Mouse (Mus musculus) erythroid progenitor cell, adult 5-6 weeks (primary cell): ENCODE measurements around the gene Spata46. TPM values are rescaled to one million over a fixed set of nuclear protein-coding genes. Genes with fewer than 3 reads are reported as not detected.

Source experiments
- ATAC-seq: replicated peaks from 2 replicates; pipeline ENCODE4 v1.8.0; 2016; ENCODE audit warnings: moderate number of reproducible peaks, mild to moderate bottlenecking, moderate TSS enrichment, inconsistent platforms; ENCODE audit not compliant: poor library complexity, low FRiP score, severe bottlenecking
- total RNA-seq, 2 experiments: library from RNA; stranded (forward) in 1 of 2; stranded (reverse) in 1 of 2; fragments of 150-400 nt in 1 of 2; fragments of 186-747, 209-891 nt in 1 of 2; gene quantifications; 2 replicates each; pipeline versions ENCODE4 v1.2.3 to v1.2.4; 2015 to 2017; ENCODE audit warnings: low replicate concordance in 2 of 2

Gene Spata46
- not detected in 2 replicates for total RNA-seq (2015; ENCODE audit: low replicate concordance)
- total RNA-seq (2017; ENCODE audit: low replicate concordance) = not detected in 2 replicates

- no peak for ATAC-seq
These were observed at the start of gene Spata46 for GRCm38 (mm10) chr1:170308503-170308902. Gene Spata46, plus strand, starts transcription at chr1:170308803.

- no peak for ATAC-seq
These were observed 38.3 kb upstream of the Spata46 start for GRCm38 (mm10) chr1:170270281-170270680.

GRCm38 (mm10) chr1:170270696-170271095, 37.9 kb upstream of the Spata46 start:
- ATAC-seq = no peak

GRCm38 (mm10) chr1:170273252-170273651, 35.4 kb upstream of the Spata46 start:
- ATAC-seq = no peak

- no peak for ATAC-seq
These were observed 31.6 kb upstream of the Spata46 start, which contains the start of gene Sh2d1b1 for GRCm38 (mm10) chr1:170277016-170277415. Gene Sh2d1b1, plus strand, starts transcription at chr1:170277320.

GRCm38 (mm10) chr1:170282415-170283129, 26.0 kb upstream of the Spata46 start:
- no peak for ATAC-seq

- no peak for ATAC-seq
These were observed 16.2 kb upstream of the Spata46 start for GRCm38 (mm10) chr1:170292239-170292951.

GRCm38 (mm10) chr1:170293257-170293656, 15.3 kb upstream of the Spata46 start:
- no peak for ATAC-seq

- ATAC-seq = no peak
These were observed 13.6 kb upstream of the Spata46 start for GRCm38 (mm10) chr1:170294786-170295570.

- ATAC-seq = no peak
These were observed 9.1 kb upstream of the Spata46 start for GRCm38 (mm10) chr1:170299496-170299895.

- ATAC-seq = no peak
These were observed 6.9 kb upstream of the Spata46 start for GRCm38 (mm10) chr1:170301686-170302085.

- ATAC-seq = no peak
These were observed 6.1 kb upstream of the Spata46 start for GRCm38 (mm10) chr1:170302456-170302855.

GRCm38 (mm10) chr1:170303103-170303502, 5.5 kb upstream of the Spata46 start:
- no peak for ATAC-seq

- no peak for ATAC-seq
These were observed 3.6 kb upstream of the Spata46 start for GRCm38 (mm10) chr1:170305002-170305401.

GRCm38 (mm10) chr1:170306232-170306631, 2.4 kb upstream of the Spata46 start, which contains the start of gene Gm7694:
Gene Gm7694, minus strand, starts transcription at chr1:170306332.
- no peak for ATAC-seq

- no peak for ATAC-seq
These were observed 2.8 kb downstream of the Spata46 start for GRCm38 (mm10) chr1:170311431-170311830.

GRCm38 (mm10) chr1:170322046-170322445, 13.4 kb downstream of the Spata46 start:
- ATAC-seq = no peak

- ATAC-seq = no peak
These were observed 14.4 kb downstream of the Spata46 start for GRCm38 (mm10) chr1:170323001-170323400.

- ATAC-seq = no peak
These were observed 15.7 kb downstream of the Spata46 start for GRCm38 (mm10) chr1:170324312-170324711.

GRCm38 (mm10) chr1:170325277-170325676, 16.7 kb downstream of the Spata46 start:
- no peak for ATAC-seq
